Mouse (Mus musculus): ENCODE measurements at regions not wholly inside any gene's neighbourhood (a gene's known extent, or its start where the extent isn't known, plus 50 kb on each side); places are given as distances from the start of the nearest gene placed in this dataset.
A peak's percentile ranks its signal among the peaks of the same experiment; 100 is the strongest.

GRCm38 (mm10) chr4:8949537-8949936, 710.7 kb upstream of the Car8 start:
- DNase-seq: no peak
- H3K9ac ChIP-seq (replicated peaks; ENCODE audit: low read length): no peak overlapping the region
- no peaks in the 10 kb centered on the region for H3K9me3 ChIP-seq (ENCODE audit: control insufficient read depth, low read length)
- peaks cover 6% of the 10 kb centered on the region for H3K4me1 ChIP-seq (ENCODE audit: control insufficient read depth, insufficient read depth, low read length)
- WGBS: 64% methylated on average over 5 of the region's 5 CpGs
- no peaks in the 10 kb centered on the region for H3K27me3 ChIP-seq (ENCODE audit: control insufficient read depth, insufficient read depth, low read length)
- ATAC-seq (ENCODE audit: low FRiP score, low TSS enrichment): no peak
- H3K4me2 ChIP-seq (ENCODE audit: low read length): no peak overlapping the region
- H3K36me3 ChIP-seq (ENCODE audit: control insufficient read depth, insufficient read depth, low read length): no peaks in the 10 kb centered on the region
- H3K4me3 ChIP-seq (replicated peaks; ENCODE audit: low read depth, low read length): no peak overlapping the region
- H3K27ac ChIP-seq (replicated peaks; ENCODE audit: low read depth, low read length): no peak overlapping the region

GRCm38 (mm10) chr4:8945116-8945515, 706.3 kb upstream of the Car8 start:
- Histone ChIP-seq H3K4me1 (ENCODE audit: control insufficient read depth, insufficient read depth, low read length) (no peaks in the 10 kb centered on the region), H3K9ac (replicated peaks; ENCODE audit: low read length) (no peak overlapping the region), H3K4me3 (replicated peaks; ENCODE audit: low read depth, low read length) (no peak overlapping the region), H3K36me3 (ENCODE audit: control insufficient read depth, insufficient read depth, low read length) (no peaks in the 10 kb centered on the region), H3K9me3 (ENCODE audit: control insufficient read depth, low read length) (no peaks in the 10 kb centered on the region), H3K27ac (replicated peaks; ENCODE audit: low read depth, low read length) (no peak overlapping the region), H3K4me2 (ENCODE audit: low read length) (no peak overlapping the region), H3K27me3 (ENCODE audit: control insufficient read depth, insufficient read depth, low read length) (no peaks in the 10 kb centered on the region)
- 96% methylated on average over 10 of the region's 10 CpGs for WGBS
- ATAC-seq (ENCODE audit: low FRiP score, low TSS enrichment) (no peak), DNase-seq (no peak)

- Histone ChIP-seq H3K27me3 (ENCODE audit: control insufficient read depth, insufficient read depth, low read length) (no peaks in the 10 kb centered on the region), H3K9ac (replicated peaks; ENCODE audit: low read length) (no peak overlapping the region), H3K4me3 (replicated peaks; ENCODE audit: low read depth, low read length) (no peak overlapping the region), H3K4me2 (ENCODE audit: low read length) (no peak overlapping the region), H3K4me1 (ENCODE audit: control insufficient read depth, insufficient read depth, low read length) (no peaks in the 10 kb centered on the region), H3K36me3 (ENCODE audit: control insufficient read depth, insufficient read depth, low read length) (no peaks in the 10 kb centered on the region), H3K27ac (replicated peaks; ENCODE audit: low read depth, low read length) (no peak overlapping the region), H3K9me3 (ENCODE audit: control insufficient read depth, low read length) (no peaks in the 10 kb centered on the region)
- 79% methylated on average over 5 of the region's 5 CpGs for WGBS
- ATAC-seq (ENCODE audit: low FRiP score, low TSS enrichment): no peak
- DNase-seq: no peak
Observed at GRCm38 (mm10) chr4:8943080-8943479, 704.2 kb upstream of the Car8 start.

GRCm38 (mm10) chr4:8938948-8939411, 700.1 kb upstream of the Car8 start:
- Histone ChIP-seq H3K27ac (replicated peaks; ENCODE audit: low read depth, low read length) (no peak overlapping the region), H3K9ac (replicated peaks; ENCODE audit: low read length) (no peak overlapping the region), H3K36me3 (ENCODE audit: control insufficient read depth, insufficient read depth, low read length) (no peaks in the 10 kb centered on the region), H3K4me1 (ENCODE audit: control insufficient read depth, insufficient read depth, low read length) (no peaks in the 10 kb centered on the region), H3K4me2 (ENCODE audit: low read length) (no peak overlapping the region), H3K27me3 (ENCODE audit: control insufficient read depth, insufficient read depth, low read length) (no peaks in the 10 kb centered on the region), H3K9me3 (ENCODE audit: control insufficient read depth, low read length) (no peaks in the 10 kb centered on the region), H3K4me3 (replicated peaks; ENCODE audit: low read depth, low read length) (no peak overlapping the region)
- 74% methylated on average over 6 of the region's 6 CpGs for WGBS
- no peak for DNase-seq
- no peak for ATAC-seq (ENCODE audit: low FRiP score, low TSS enrichment)

GRCm38 (mm10) chr4:8935899-8936298, 697.1 kb upstream of the Car8 start:
- Histone ChIP-seq H3K27me3 (ENCODE audit: control insufficient read depth, insufficient read depth, low read length) (no peaks in the 10 kb centered on the region), H3K4me3 (replicated peaks; ENCODE audit: low read depth, low read length) (no peak overlapping the region), H3K4me1 (ENCODE audit: control insufficient read depth, insufficient read depth, low read length) (no peaks in the 10 kb centered on the region), H3K27ac (replicated peaks; ENCODE audit: low read depth, low read length) (no peak overlapping the region), H3K9ac (replicated peaks; ENCODE audit: low read length) (no peak overlapping the region), H3K9me3 (ENCODE audit: control insufficient read depth, low read length) (no peaks in the 10 kb centered on the region), H3K36me3 (ENCODE audit: control insufficient read depth, insufficient read depth, low read length) (no peaks in the 10 kb centered on the region), H3K4me2 (ENCODE audit: low read length) (no peak overlapping the region)
- WGBS: 72% methylated on average over 2 of the region's 2 CpGs
- no peak for ATAC-seq (ENCODE audit: low FRiP score, low TSS enrichment)
- no peak for DNase-seq

GRCm38 (mm10) chr4:8934541-8934940, 695.7 kb upstream of the Car8 start:
- H3K4me2 ChIP-seq (ENCODE audit: low read length): no peak overlapping the region
- ATAC-seq (ENCODE audit: low FRiP score, low TSS enrichment) (no peak), DNase-seq (no peak)
- no peaks in the 10 kb centered on the region for H3K9me3 ChIP-seq (ENCODE audit: control insufficient read depth, low read length)
- no peaks in the 10 kb centered on the region for H3K4me1 ChIP-seq (ENCODE audit: control insufficient read depth, insufficient read depth, low read length)
- no peak overlapping the region for H3K9ac ChIP-seq (replicated peaks; ENCODE audit: low read length)
- no peaks in the 10 kb centered on the region for H3K27me3 ChIP-seq (ENCODE audit: control insufficient read depth, insufficient read depth, low read length)
- H3K27ac ChIP-seq (replicated peaks; ENCODE audit: low read depth, low read length): no peak overlapping the region
- no peaks in the 10 kb centered on the region for H3K36me3 ChIP-seq (ENCODE audit: control insufficient read depth, insufficient read depth, low read length)
- H3K4me3 ChIP-seq (replicated peaks; ENCODE audit: low read depth, low read length): no peak overlapping the region
- whole genome bisulfite sequencing: 72% methylated on average over 1 of the region's 1 CpGs

GRCm38 (mm10) chr4:8929346-8929745, 690.5 kb upstream of the Car8 start:
- WGBS: 71% methylated on average over 4 of the region's 4 CpGs
- Histone ChIP-seq H3K4me1 (ENCODE audit: control insufficient read depth, insufficient read depth, low read length) (peaks cover 5% of the 10 kb centered on the region; the same call in 1 of the 2 replicates), H3K27ac (replicated peaks; ENCODE audit: low read depth, low read length) (no peak overlapping the region), H3K36me3 (ENCODE audit: control insufficient read depth, insufficient read depth, low read length) (no peaks in the 10 kb centered on the region), H3K4me3 (replicated peaks; ENCODE audit: low read depth, low read length) (no peak overlapping the region), H3K27me3 (ENCODE audit: control insufficient read depth, insufficient read depth, low read length) (no peaks in the 10 kb centered on the region), H3K9ac (replicated peaks; ENCODE audit: low read length) (no peak overlapping the region), H3K4me2 (ENCODE audit: low read length) (no peak overlapping the region), H3K9me3 (ENCODE audit: control insufficient read depth, low read length) (no peaks in the 10 kb centered on the region)
- DNase-seq (no peak), ATAC-seq (ENCODE audit: low FRiP score, low TSS enrichment) (no peak)

GRCm38 (mm10) chr4:8928551-8929305, 689.9 kb upstream of the Car8 start:
- Histone ChIP-seq H3K4me2 (ENCODE audit: low read length) (no peak overlapping the region), H3K4me3 (replicated peaks; ENCODE audit: low read depth, low read length) (no peak overlapping the region), H3K9ac (replicated peaks; ENCODE audit: low read length) (no peak overlapping the region), H3K9me3 (ENCODE audit: control insufficient read depth, low read length) (no peaks in the 10 kb centered on the region), H3K27ac (replicated peaks; ENCODE audit: low read depth, low read length) (no peak overlapping the region), H3K4me1 (ENCODE audit: control insufficient read depth, insufficient read depth, low read length) (peaks cover 5% of the 10 kb centered on the region; the same call in 1 of the 2 replicates), H3K27me3 (ENCODE audit: control insufficient read depth, insufficient read depth, low read length) (no peaks in the 10 kb centered on the region), H3K36me3 (ENCODE audit: control insufficient read depth, insufficient read depth, low read length) (no peaks in the 10 kb centered on the region)
- DNase-seq: peak; percentile 6
- ATAC-seq (ENCODE audit: low FRiP score, low TSS enrichment): no peak
- 73% methylated on average over 17 of the region's 17 CpGs for WGBS

GRCm38 (mm10) chr4:8927276-8927906, 688.5 kb upstream of the Car8 start:
- no peak overlapping the region for H3K27ac ChIP-seq (replicated peaks; ENCODE audit: low read depth, low read length)
- peak; percentile 15 for DNase-seq
- no peak overlapping the region for H3K4me2 ChIP-seq (ENCODE audit: low read length)
- 28% methylated on average over 8 of the region's 8 CpGs for WGBS
- no peaks in the 10 kb centered on the region for H3K27me3 ChIP-seq (ENCODE audit: control insufficient read depth, insufficient read depth, low read length)
- peaks cover 16% of the 10 kb centered on the region for H3K4me1 ChIP-seq (ENCODE audit: control insufficient read depth, insufficient read depth, low read length)
- no peaks in the 10 kb centered on the region for H3K9me3 ChIP-seq (ENCODE audit: control insufficient read depth, low read length)
- no peak for ATAC-seq (ENCODE audit: low FRiP score, low TSS enrichment)
- no peaks in the 10 kb centered on the region for H3K36me3 ChIP-seq (ENCODE audit: control insufficient read depth, insufficient read depth, low read length)
- H3K4me3 ChIP-seq (replicated peaks; ENCODE audit: low read depth, low read length): no peak overlapping the region
- H3K9ac ChIP-seq (replicated peaks; ENCODE audit: low read length): no peak overlapping the region
